Mouse (Mus musculus) olfactory bulb, adult 2 months (tissue): ENCODE measurements around the gene Cfap73.

Experiments
- CTCF ChIP-seq: fragments of 200-500 bp; IDR thresholded peaks from 2 replicates; pipeline ENCODE4 v1.5.1; 2012; ENCODE audit warnings: low read depth, mild to moderate bottlenecking, low read length, moderate library complexity; ENCODE audit not compliant: insufficient read depth
- POLR2A ChIP-seq: fragments of 200-500 bp; IDR thresholded peaks from 2 replicates; pipeline ENCODE4 v1.6.1; 2012; ENCODE audit warnings: mild to moderate bottlenecking, low read depth, low read length, moderate library complexity; ENCODE audit not compliant: insufficient read depth

- TF ChIP-seq POLR2A (no peak), CTCF (no peak)
Observed at GRCm38 (mm10) chr5:120579898-120580626, 54.0 kb downstream of the Cfap73 start.
